Mouse (Mus musculus): ENCODE data around the gene Lhx8. TPM values are rescaled to one million over a fixed set of nuclear protein-coding genes. Genes with fewer than 3 reads are reported as not detected.

The Lhx8 gene
- polyA plus RNA-seq, 1 experiment from 2014 or later: 2.4 TPM

- Histone ChIP-seq H3K9me3 (no peaks in the 10 kb centered on the region), H3K36me3 (no peaks in the 10 kb centered on the region), H3K27ac (no peak overlapping the region), H3K4me3 (0 out of 2 replicates have a peak overlapping the region, but pooled peaks have one; percentile 2), H3K4me2 (no peak overlapping the region), H3K27me3 (peaks cover 90% of the 10 kb centered on the region), H3K9ac (no peak overlapping the region), H3K4me1 (peaks cover 43% of the 10 kb centered on the region)
- ATAC-seq (ENCODE audit: insufficient number of reproducible peaks, low FRiP score, low TSS enrichment, low read depth): no peak
- 2% methylated on average over 15 of the region's 15 CpGs for WGBS
Observed at GRCm38 (mm10) chr3:154332941-154333340, 2.5 kb upstream of the Lhx8 start.

- Histone ChIP-seq H3K27me3 (peaks cover 90% of the 10 kb centered on the region), H3K4me3 (peak overlapping the region; percentile 23), H3K36me3 (no peaks in the 10 kb centered on the region), H3K4me2 (peak overlapping the region; percentile 37), H3K9ac (no peak overlapping the region), H3K4me1 (peaks cover 46% of the 10 kb centered on the region), H3K9me3 (no peaks in the 10 kb centered on the region), H3K27ac (no peak overlapping the region)
- WGBS: 2% methylated on average over 20 of the region's 20 CpGs
- no peak for ATAC-seq (ENCODE audit: insufficient number of reproducible peaks, low FRiP score, low TSS enrichment, low read depth)
Observed at GRCm38 (mm10) chr3:154332213-154332530, 1.7 kb upstream of the Lhx8 start.

GRCm38 (mm10) chr3:154331506-154332212 is 1.2 kb upstream of the Lhx8 start:
- no peak for ATAC-seq (ENCODE audit: insufficient number of reproducible peaks, low FRiP score, low TSS enrichment, low read depth)
- H3K27ac ChIP-seq: no peak overlapping the region

GRCm38 (mm10) chr3:154331003-154331340 is 513 bp upstream of the Lhx8 start:
- Histone ChIP-seq H3K4me1 (peaks cover 46% of the 10 kb centered on the region), H3K27me3 (peaks cover 92% of the 10 kb centered on the region), H3K27ac (no peak overlapping the region), H3K36me3 (no peaks in the 10 kb centered on the region), H3K9me3 (no peaks in the 10 kb centered on the region), H3K9ac (no peak overlapping the region), H3K4me3 (no peak overlapping the region), H3K4me2 (no peak overlapping the region)
- ATAC-seq (ENCODE audit: insufficient number of reproducible peaks, low FRiP score, low TSS enrichment, low read depth): no peak
- 2% methylated on average over 10 of the region's 10 CpGs for whole genome bisulfite sequencing

More at GRCm38 (mm10) chr3:154331506-154332212, 1.2 kb upstream of the Lhx8 start:
- Histone ChIP-seq H3K4me1 (peaks cover 46% of the 10 kb centered on the region), H3K4me3 (peak overlapping the region; percentile 23), H3K9me3 (no peaks in the 10 kb centered on the region), H3K4me2 (peak overlapping the region; percentile 37), H3K27me3 (peaks cover 92% of the 10 kb centered on the region), H3K9ac (no peak overlapping the region), H3K36me3 (no peaks in the 10 kb centered on the region)
- WGBS: under 1% methylated on average over 21 of the region's 21 CpGs

- H3K4me3 ChIP-seq: peak overlapping the region; percentile 43
- H3K27ac ChIP-seq: no peak overlapping the region
- H3K4me2 ChIP-seq: peak overlapping the region; percentile 35
- no peak for ATAC-seq (ENCODE audit: insufficient number of reproducible peaks, low FRiP score, low TSS enrichment, low read depth)
- peaks cover 46% of the 10 kb centered on the region for H3K4me1 ChIP-seq
- H3K9me3 ChIP-seq: no peaks in the 10 kb centered on the region
- no peak overlapping the region for H3K9ac ChIP-seq
- WGBS: under 1% methylated on average over 54 of the region's 54 CpGs
- no peaks in the 10 kb centered on the region for H3K36me3 ChIP-seq
- H3K27me3 ChIP-seq: peaks cover 91% of the 10 kb centered on the region
Observed at GRCm38 (mm10) chr3:154329323-154330180, 907 bp downstream of the Lhx8 start.

- Histone ChIP-seq H3K36me3 (no peaks in the 10 kb centered on the region), H3K9ac (0 out of 2 replicates have a peak overlapping the region, but pooled peaks have one; percentile 10), H3K27me3 (peaks cover 91% of the 10 kb centered on the region), H3K9me3 (no peaks in the 10 kb centered on the region), H3K27ac (no peak overlapping the region), H3K4me3 (peak overlapping the region; percentile 43), H3K4me1 (peaks cover 46% of the 10 kb centered on the region), H3K4me2 (peak overlapping the region; percentile 85)
- no peak for ATAC-seq (ENCODE audit: insufficient number of reproducible peaks, low FRiP score, low TSS enrichment, low read depth)
- WGBS: under 1% methylated on average over 22 of the region's 22 CpGs
Observed at GRCm38 (mm10) chr3:154328721-154329322, 1.6 kb downstream of the Lhx8 start.

GRCm38 (mm10) chr3:154327883-154328720 is 2.4 kb downstream of the Lhx8 start:
- peak overlapping the region; percentile 85 for H3K4me2 ChIP-seq
- H3K4me3 ChIP-seq: peak overlapping the region; percentile 43
- peak; percentile 41; the same call in 1 of the 2 replicates for ATAC-seq (ENCODE audit: insufficient number of reproducible peaks, low FRiP score, low TSS enrichment, low read depth)
- peaks cover 40% of the 10 kb centered on the region for H3K4me1 ChIP-seq
- peaks cover 89% of the 10 kb centered on the region for H3K27me3 ChIP-seq
- H3K36me3 ChIP-seq: no peaks in the 10 kb centered on the region
- 2% methylated on average over 81 of the region's 86 CpGs for WGBS
- no peak overlapping the region for H3K27ac ChIP-seq
- H3K9ac ChIP-seq: 0 out of 2 replicates have a peak overlapping the region, but pooled peaks have one; percentile 10
- no peaks in the 10 kb centered on the region for H3K9me3 ChIP-seq

GRCm38 (mm10) chr3:154327110-154327882 is 3.2 kb downstream of the Lhx8 start:
- Histone ChIP-seq H3K9ac (no peak overlapping the region), H3K9me3 (no peaks in the 10 kb centered on the region), H3K36me3 (no peaks in the 10 kb centered on the region), H3K4me2 (0 out of 2 replicates have a peak overlapping the region, but pooled peaks have one; percentile 85), H3K4me1 (peaks cover 33% of the 10 kb centered on the region), H3K4me3 (0 out of 2 replicates have a peak overlapping the region, but pooled peaks have one; percentile 43), H3K27ac (no peak overlapping the region), H3K27me3 (peaks cover 86% of the 10 kb centered on the region)
- no peak for ATAC-seq (ENCODE audit: insufficient number of reproducible peaks, low FRiP score, low TSS enrichment, low read depth)
- 6% methylated on average over 13 of the region's 13 CpGs for WGBS

GRCm38 (mm10) chr3:154321921-154322574 is 8.4 kb downstream of the Lhx8 start:
- Histone ChIP-seq H3K36me3 (no peaks in the 10 kb centered on the region), H3K9ac (no peak overlapping the region), H3K4me3 (no peak overlapping the region)

GRCm38 (mm10) chr3:154317651-154318248 is 12.7 kb downstream of the Lhx8 start:
- no peak overlapping the region for H3K4me2 ChIP-seq
- 16% methylated on average over 5 of the region's 5 CpGs for WGBS
- H3K27ac ChIP-seq: no peak overlapping the region
- H3K9ac ChIP-seq: no peak overlapping the region
- H3K27me3 ChIP-seq: peaks cover 42% of the 10 kb centered on the region
- H3K36me3 ChIP-seq: no peaks in the 10 kb centered on the region
- H3K4me3 ChIP-seq: no peak overlapping the region
- H3K9me3 ChIP-seq: no peaks in the 10 kb centered on the region
- H3K4me1 ChIP-seq: no peaks in the 10 kb centered on the region
- ATAC-seq (ENCODE audit: insufficient number of reproducible peaks, low FRiP score, low TSS enrichment, low read depth): no peak

More at GRCm38 (mm10) chr3:154321921-154322574, 8.4 kb downstream of the Lhx8 start:
- Histone ChIP-seq H3K27ac (no peak overlapping the region), H3K9me3 (no peaks in the 10 kb centered on the region), H3K4me2 (no peak overlapping the region), H3K4me1 (no peaks in the 10 kb centered on the region), H3K27me3 (peaks cover 67% of the 10 kb centered on the region)
- ATAC-seq (ENCODE audit: insufficient number of reproducible peaks, low FRiP score, low TSS enrichment, low read depth): no peak
- 66% methylated on average over 13 of the region's 13 CpGs for WGBS
